Comparison of ENCODE assay signal across 20 mouse cellular contexts in the genomic region with DNA sequence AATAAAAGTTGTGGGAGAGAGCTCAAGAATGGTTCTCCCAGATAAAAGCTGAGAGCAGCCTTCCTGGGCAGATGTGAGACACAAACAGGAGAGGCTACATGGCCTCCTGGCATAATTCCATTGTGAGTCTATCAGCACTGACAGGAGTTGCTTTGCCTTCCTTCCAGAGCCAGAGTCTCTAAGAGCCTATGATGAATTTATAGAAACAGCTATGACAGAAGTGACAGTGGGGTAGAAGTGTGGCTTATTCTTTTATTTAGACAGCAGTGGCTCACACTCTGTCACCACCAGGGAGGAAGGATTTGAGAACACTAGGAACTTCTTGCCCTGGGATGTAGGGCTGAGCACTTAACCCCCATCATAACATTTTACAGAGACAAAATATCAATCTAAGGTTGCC.
A peak's percentile ranks its signal among the peaks of the same experiment; 100 is the strongest.
DNase-seq lines count a peak whose midpoint lies in the region; ATAC-seq and TF ChIP-seq lines count a peak whose summit lies in the region.
"Had no signal": no experiment of that assay in that cellular context is flagged by ENCODE, and none has a peak within 500 bp of the region (broad histone marks: within the 10 kb centered on the region; RNA-seq: fewer than 3 reads in every experiment).

No protein-coding gene starts in this region.

- H3K27ac ChIP-seq in heart, embryonic 14.5 days (replicated peaks in 1 of 2; ENCODE audit: control insufficient read depth in 1 of 2, insufficient read depth in 1 of 2, low read depth in 2 of 2, low read length in 2 of 2), result peak overlapping the region in 1 of 2 experiments; percentile 72; a peak in 3 of 4 replicates
- no peak overlapping the region for H3K27ac ChIP-seq in heart, adult 2 months
- H3K27ac ChIP-seq in heart, embryonic 16.5 days (ENCODE audit: low read length), result peak overlapping the region; percentile 88
- no peak overlapping the region for H3K27ac ChIP-seq in lung, embryonic 14.5 days (ENCODE audit: low read depth)
- H3K27ac ChIP-seq: embryonic facial prominence, embryonic 10.5 days; embryonic facial prominence, embryonic 12.5 days; forebrain, embryonic 13.5 days; forebrain, embryonic 15.5 days had no signal

- H3K27me3 ChIP-seq in heart, embryonic 14.5 days (ENCODE audit: control insufficient read depth, insufficient read depth, low read length), result no peaks in the 10 kb centered on the region
- H3K27me3 ChIP-seq in heart, adult 2 months (ENCODE audit: control insufficient read depth, insufficient read depth, low read length), result no peaks in the 10 kb centered on the region
- H3K27me3 ChIP-seq in heart, embryonic 16.5 days (ENCODE audit: control insufficient read depth, insufficient read depth, low read length), result no peaks in the 10 kb centered on the region
- H3K27me3 ChIP-seq in lung, embryonic 14.5 days (ENCODE audit: insufficient read depth, low read length), result no peaks in the 10 kb centered on the region
- H3K27me3 ChIP-seq: embryonic facial prominence, embryonic 12.5 days; forebrain, embryonic 13.5 days; forebrain, embryonic 15.5 days had no signal

- H3K4me1 ChIP-seq in heart, embryonic 14.5 days (ENCODE audit: control insufficient read depth in 2 of 2, insufficient read depth in 2 of 2, low read length in 2 of 2), result peaks cover 6 to 10% of the 10 kb centered on the region in 2 experiments
- 0 out of 2 replicates have a peak, but pooled peaks cover 1% of the 10 kb centered on the region for H3K4me1 ChIP-seq in heart, adult 2 months (ENCODE audit: control insufficient read depth, insufficient read depth, low read length)
- peaks cover 5% of the 10 kb centered on the region for H3K4me1 ChIP-seq in heart, embryonic 16.5 days (ENCODE audit: control insufficient read depth, insufficient read depth, low read length)
- no peaks in the 10 kb centered on the region for H3K4me1 ChIP-seq in lung, embryonic 14.5 days (ENCODE audit: insufficient read depth)
- H3K4me1 ChIP-seq in lung, adult 2 months (ENCODE audit: control insufficient read depth, insufficient read depth, low read length), result no peaks in the 10 kb centered on the region
- H3K4me1 ChIP-seq: embryonic facial prominence, embryonic 10.5 days; embryonic facial prominence, embryonic 12.5 days had no signal

- H3K36me3 ChIP-seq in heart, embryonic 14.5 days (ENCODE audit: control insufficient read depth, insufficient read depth, low read length), result no peaks in the 10 kb centered on the region
- no peaks in the 10 kb centered on the region for H3K36me3 ChIP-seq in heart, adult 2 months (ENCODE audit: control insufficient read depth, insufficient read depth, low read length)
- H3K36me3 ChIP-seq in heart, embryonic 16.5 days (ENCODE audit: control insufficient read depth, insufficient read depth), result no peaks in the 10 kb centered on the region
- no peaks in the 10 kb centered on the region for H3K36me3 ChIP-seq in lung, embryonic 14.5 days (ENCODE audit: insufficient read depth)
- H3K36me3 ChIP-seq: embryonic facial prominence, embryonic 10.5 days; embryonic facial prominence, embryonic 12.5 days; forebrain, embryonic 15.5 days had no signal

- peak; percentile 71 for ATAC-seq in heart, embryonic 14.5 days (ENCODE audit: insufficient number of reproducible peaks, insufficient read depth, low FRiP score, low read depth)
- peak; percentile 77 for ATAC-seq in heart, embryonic 16.5 days (replicated peaks; ENCODE audit: extremely low read depth, insufficient read depth, low FRiP score)
- no peak for ATAC-seq in lung, embryonic 14.5 days (ENCODE audit: insufficient read depth)
- ATAC-seq: forebrain, embryonic 13.5 days; forebrain, embryonic 15.5 days had no signal

- no peak overlapping the region for H3K4me2 ChIP-seq in heart, embryonic 14.5 days (ENCODE audit: low read length)
- no peak overlapping the region for H3K4me2 ChIP-seq in heart, embryonic 16.5 days (ENCODE audit: low read depth, low read length)
- H3K4me2 ChIP-seq in lung, embryonic 14.5 days, result no peak overlapping the region
- H3K4me2 ChIP-seq: embryonic facial prominence, embryonic 12.5 days; forebrain, embryonic 13.5 days; forebrain, embryonic 15.5 days had no signal

- no peak overlapping the region for H3K9ac ChIP-seq in heart, embryonic 14.5 days (ENCODE audit: low read length)
- H3K9ac ChIP-seq in heart, adult 2 months (ENCODE audit: low read depth, low read length), result no peak overlapping the region
- H3K9ac ChIP-seq in heart, embryonic 16.5 days (ENCODE audit: low read length), result no peak overlapping the region
- no peak overlapping the region for H3K9ac ChIP-seq in lung, embryonic 14.5 days
- H3K9ac ChIP-seq: embryonic facial prominence, embryonic 12.5 days; forebrain, embryonic 13.5 days; forebrain, embryonic 15.5 days had no signal

- TF ChIP-seq EP300 in heart, adult 2 months (IDR thresholded peaks at IDR 0.05; ENCODE audit: insufficient read depth, low read depth, low read length), result no peak

- intact Hi-C loops in heart, adult 2 months (cut with DNase I), result no loop called here
- intact Hi-C loops in heart, postnatal 36 days (cut with DNase I), result no loop called here

- no peaks in the 10 kb centered on the region for H3K79me2 ChIP-seq in heart, adult 2 months (replicated peaks; ENCODE audit: control insufficient read depth, insufficient read depth, low read length)

- no peak for TF ChIP-seq CTCF in heart, adult 2 months (IDR thresholded peaks at IDR 0.05)
- no peak for TF ChIP-seq CTCF in lung, embryonic 14.5 days (IDR thresholded peaks at IDR 0.05; ENCODE audit: low read depth)
- TF ChIP-seq CTCF in lung, adult 2 months (IDR thresholded peaks at IDR 0.05; ENCODE audit: insufficient read depth, low read length), result no peak

- no peak overlapping the region for H3K4me3 ChIP-seq in heart, embryonic 14.5 days (ENCODE audit: control insufficient read depth in 1 of 2, insufficient read depth in 1 of 2, low read depth in 1 of 2, low read length in 2 of 2)
- no peak overlapping the region for H3K4me3 ChIP-seq in heart, adult 2 months
- H3K4me3 ChIP-seq in heart, embryonic 16.5 days (ENCODE audit: low read length), result no peak overlapping the region
- no peak overlapping the region for H3K4me3 ChIP-seq in lung, embryonic 14.5 days (ENCODE audit: low read depth, low read length)
- no peak overlapping the region for H3K4me3 ChIP-seq in lung, adult 2 months (replicated peaks; ENCODE audit: extremely low read depth, low read depth, low read length)
- H3K4me3 ChIP-seq: embryonic facial prominence, embryonic 10.5 days; embryonic facial prominence, embryonic 12.5 days; forebrain, embryonic 13.5 days; forebrain, embryonic 15.5 days had no signal

- TF ChIP-seq POLR2A in heart, adult 2 months (IDR thresholded peaks at IDR 0.05; ENCODE audit: insufficient read depth, low read depth, low read length), result no peak
- TF ChIP-seq POLR2A in lung, adult 2 months (IDR thresholded peaks at IDR 0.05; ENCODE audit: borderline replicate concordance, extremely low read depth, low read depth, low read length), result no peak

- no peaks in the 10 kb centered on the region for H3K9me3 ChIP-seq in heart, embryonic 14.5 days (ENCODE audit: control insufficient read depth, low read length)
- H3K9me3 ChIP-seq in heart, embryonic 16.5 days (replicated peaks; ENCODE audit: control insufficient read depth, low read length), result no peaks in the 10 kb centered on the region
- no peaks in the 10 kb centered on the region for H3K9me3 ChIP-seq in lung, embryonic 14.5 days (ENCODE audit: low read depth, low read length)
- H3K9me3 ChIP-seq: embryonic facial prominence, embryonic 10.5 days; embryonic facial prominence, embryonic 12.5 days; forebrain, embryonic 13.5 days; forebrain, embryonic 15.5 days had no signal

- DNase-seq in heart, adult 2 months, result no peak
- DNase-seq in heart, postnatal 36 days, result no peak
- peak; percentile 36 for DNase-seq in lung, embryonic 14.5 days
- DNase-seq in lung, adult 2 months, result no peak
- no peak for DNase-seq in retina, embryonic 14.5 days (ENCODE audit: low spot score)
- DNase-seq: adrenal gland, adult 2 months; adrenal gland, postnatal 10 days; adrenal gland, postnatal 25 days; cerebellum, adult 11 months; cerebellum, adult 18-20 months; cerebellum, adult 8-10 months; cerebellum, adult 9-11 months; cerebellum, postnatal 14 days; cerebellum, postnatal 36 days had no signal
